Mouse (Mus musculus) heart, adult 8-10 months (tissue): Measurements from ENCODE around the gene Gm5868. TPM values are rescaled to one million over a fixed set of nuclear protein-coding genes. Genes with fewer than 3 reads are reported as not detected.
"Not testable (repeated sequence)": the region's sequence is repeated elsewhere in the genome, so short reads cannot be mapped to it uniquely, and the experiment has no call there.

Experiments used
- DNase-seq: peaks from one replicate; pipeline ENCODE4 v3.0.0; 2022; ENCODE audit warnings: low spot score
- total RNA-seq, 4 experiments: library from RNA; stranded (reverse); gene quantifications; 2 replicates each; pipeline ENCODE4 v1.2.4; 2022

Gm5868 gene
- total RNA-seq: not detected

- DNase-seq: no peak
Measured at GRCm38 (mm10) chr5:72587192-72587681, at the start of gene Gm5868. TSS of gene Gm5868 (minus strand) at chr5:72587551.

- no peak for DNase-seq
Measured at GRCm38 (mm10) chr5:72636576-72636975, 49.2 kb upstream of the Gm5868 start.

GRCm38 (mm10) chr5:72636122-72636521 is 48.8 kb upstream of the Gm5868 start:
- DNase-seq: no peak

- DNase-seq: no peak
Measured at GRCm38 (mm10) chr5:72634791-72635271, 47.5 kb upstream of the Gm5868 start.

GRCm38 (mm10) chr5:72630026-72630425 is 42.7 kb upstream of the Gm5868 start:
- DNase-seq: no peak

GRCm38 (mm10) chr5:72621022-72621421 is 33.7 kb upstream of the Gm5868 start:
- no peak for DNase-seq

GRCm38 (mm10) chr5:72617413-72617812 is 30.1 kb upstream of the Gm5868 start:
- no peak for DNase-seq

- no peak for DNase-seq
Measured at GRCm38 (mm10) chr5:72603138-72603537, 15.8 kb upstream of the Gm5868 start.

- DNase-seq: peak; percentile 28
Measured at GRCm38 (mm10) chr5:72601006-72601405, 13.7 kb upstream of the Gm5868 start.

- not testable (repeated sequence) for DNase-seq
Measured at GRCm38 (mm10) chr5:72586667-72587191, 622 bp downstream of the Gm5868 start.

- DNase-seq: not testable (repeated sequence)
Measured at GRCm38 (mm10) chr5:72586122-72586521, 1.2 kb downstream of the Gm5868 start.

- not testable (repeated sequence) for DNase-seq
Measured at GRCm38 (mm10) chr5:72580970-72581332, 6.4 kb downstream of the Gm5868 start, which contains the start of gene Zar1. TSS of gene Zar1 (minus strand) at chr5:72581254.

GRCm38 (mm10) chr5:72580088-72580969 is 7.0 kb downstream of the Gm5868 start:
- not testable (repeated sequence) for DNase-seq

GRCm38 (mm10) chr5:72579599-72579998 is 7.8 kb downstream of the Gm5868 start:
- DNase-seq: not testable (repeated sequence)

GRCm38 (mm10) chr5:72565621-72566020 is 21.7 kb downstream of the Gm5868 start:
- no peak for DNase-seq

GRCm38 (mm10) chr5:72563183-72563582 is 24.2 kb downstream of the Gm5868 start:
- DNase-seq: not testable (repeated sequence)

GRCm38 (mm10) chr5:72560976-72561628 is 26.2 kb downstream of the Gm5868 start:
- DNase-seq: no peak

GRCm38 (mm10) chr5:72559544-72560049 is 27.8 kb downstream of the Gm5868 start, which contains the start of gene Nfxl1:
TSS of gene Nfxl1 (minus strand) at chr5:72559684.
- DNase-seq: peak; percentile 94

- DNase-seq: no peak
Measured at GRCm38 (mm10) chr5:72558716-72559526, 28.4 kb downstream of the Gm5868 start.

GRCm38 (mm10) chr5:72556245-72556644 is 31.1 kb downstream of the Gm5868 start:
- DNase-seq: no peak

- no peak for DNase-seq
Measured at GRCm38 (mm10) chr5:72551209-72551608, 36.1 kb downstream of the Gm5868 start.
